Mouse (Mus musculus) bone marrow, adult 2 months (tissue): ENCODE results near the gene Brinp1.

Experiments used
- CTCF ChIP-seq: fragments of 200-500 bp; IDR thresholded peaks from 2 replicates; pipeline ENCODE4 v1.5.1; 2011; ENCODE audit warnings: low read length, control low read depth; ENCODE audit not compliant: control insufficient read depth, insufficient read depth
- POLR2A ChIP-seq: fragments of 200-500 bp; IDR thresholded peaks from 2 replicates; pipeline ENCODE4 v1.6.1; 2011; ENCODE audit warnings: low read depth, mild to moderate bottlenecking, control low read depth, low read length, borderline replicate concordance; ENCODE audit not compliant: control insufficient read depth

DNA sequence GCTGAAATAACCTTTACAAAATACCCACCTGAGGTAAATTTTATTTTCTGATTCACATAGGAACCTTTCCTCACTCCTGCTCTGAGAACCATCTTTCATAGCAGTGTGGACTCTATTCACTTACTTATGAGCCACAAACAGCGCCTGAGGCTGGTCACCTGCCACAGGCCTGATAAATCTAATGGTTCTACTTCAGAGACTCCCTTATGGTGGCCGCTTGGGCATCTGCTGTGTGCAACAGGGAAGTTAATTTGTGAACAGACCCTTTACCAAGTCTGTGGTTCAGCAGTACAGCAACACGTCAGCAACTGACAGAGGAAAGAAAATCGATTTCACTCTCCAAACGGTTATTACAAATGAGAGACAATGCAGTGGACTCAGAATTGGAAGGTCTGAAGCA lies 164.2 kb downstream of the Brinp1 start:
- TF ChIP-seq CTCF: no peak
- TF ChIP-seq POLR2A: no peak
